Mouse (Mus musculus): ENCODE measurements around the gene Tek. TPM values are rescaled to one million over a fixed set of nuclear protein-coding genes. Genes with fewer than 3 reads are reported as not detected.

Gene Tek
- polyA plus RNA-seq, 1 experiment from 2014 or later = 9.0 TPM

GRCm38 (mm10) chr4:94837061-94837460, 98.0 kb downstream of the Tek start:
- DNase-seq (ENCODE audit: low spot score) = no peak
- H3K4me1 ChIP-seq = no peaks in the 10 kb centered on the region
- no peak overlapping the region for H3K4me3 ChIP-seq
- whole genome bisulfite sequencing = 79% methylated on average over 7 of the region's 7 CpGs
- H3K27me3 ChIP-seq (ENCODE audit: low read depth, poor library complexity, severe bottlenecking) = no peaks in the 10 kb centered on the region
- H3K27ac ChIP-seq = no peak overlapping the region
- no peaks in the 10 kb centered on the region for H3K9me3 ChIP-seq (replicated peaks)
- no peaks in the 10 kb centered on the region for H3K36me3 ChIP-seq

GRCm38 (mm10) chr4:94853301-94853700, 114.2 kb downstream of the Tek start:
- Histone ChIP-seq H3K4me1 (no peaks in the 10 kb centered on the region), H3K4me3 (no peak overlapping the region), H3K36me3 (no peaks in the 10 kb centered on the region), H3K27me3 (ENCODE audit: low read depth, poor library complexity, severe bottlenecking) (no peaks in the 10 kb centered on the region), H3K9me3 (replicated peaks) (no peaks in the 10 kb centered on the region), H3K27ac (no peak overlapping the region)
- 91% methylated on average over 7 of the region's 7 CpGs for WGBS
- DNase-seq (ENCODE audit: low spot score) = no peak

GRCm38 (mm10) chr4:94854270-94854669, 115.2 kb downstream of the Tek start:
- Histone ChIP-seq H3K9me3 (replicated peaks) (no peaks in the 10 kb centered on the region), H3K4me3 (no peak overlapping the region), H3K27ac (no peak overlapping the region), H3K36me3 (no peaks in the 10 kb centered on the region), H3K27me3 (ENCODE audit: low read depth, poor library complexity, severe bottlenecking) (no peaks in the 10 kb centered on the region), H3K4me1 (no peaks in the 10 kb centered on the region)
- no peak for DNase-seq (ENCODE audit: low spot score)
- WGBS = 85% methylated on average over 3 of the region's 3 CpGs

- no peaks in the 10 kb centered on the region for H3K36me3 ChIP-seq
- DNase-seq (ENCODE audit: low spot score) = no peak
- 80% methylated on average over 3 of the region's 3 CpGs for WGBS
These were observed 116.1 kb downstream of the Tek start for GRCm38 (mm10) chr4:94855201-94855600.

GRCm38 (mm10) chr4:94900744-94901143, 161.7 kb downstream of the Tek start:
- H3K27ac ChIP-seq = no peak overlapping the region
- no peak overlapping the region for H3K4me3 ChIP-seq
- no peaks in the 10 kb centered on the region for H3K36me3 ChIP-seq
- H3K9me3 ChIP-seq (replicated peaks) = no peaks in the 10 kb centered on the region
- no peak for DNase-seq (ENCODE audit: low spot score)
- no peaks in the 10 kb centered on the region for H3K27me3 ChIP-seq (ENCODE audit: low read depth, poor library complexity, severe bottlenecking)
- H3K4me1 ChIP-seq = no peaks in the 10 kb centered on the region
- WGBS = 36% methylated on average over 2 of the region's 2 CpGs

More at GRCm38 (mm10) chr4:94855201-94855600, 116.1 kb downstream of the Tek start:
- Histone ChIP-seq H3K27ac (no peak overlapping the region), H3K4me3 (no peak overlapping the region), H3K4me1 (no peaks in the 10 kb centered on the region), H3K9me3 (replicated peaks) (no peaks in the 10 kb centered on the region), H3K27me3 (ENCODE audit: low read depth, poor library complexity, severe bottlenecking) (no peaks in the 10 kb centered on the region)

GRCm38 (mm10) chr4:94901780-94902179, 162.7 kb downstream of the Tek start:
- no peak for DNase-seq (ENCODE audit: low spot score)
- Histone ChIP-seq H3K27me3 (ENCODE audit: low read depth, poor library complexity, severe bottlenecking) (no peaks in the 10 kb centered on the region), H3K36me3 (no peaks in the 10 kb centered on the region), H3K9me3 (replicated peaks) (no peaks in the 10 kb centered on the region), H3K27ac (no peak overlapping the region), H3K4me1 (no peaks in the 10 kb centered on the region), H3K4me3 (no peak overlapping the region)
- 83% methylated on average over 3 of the region's 3 CpGs for WGBS

Other genes starting within 250 kb of the Tek start
- gene Gm10306, start 182.7 kb upstream of the Tek start, polyA plus RNA-seq (2016; fragmentation: Nextera tagmentation; extraction: Ambion mirVana) = not detected in 2 replicates
- 25.3 and 26.0 TPM in 2 replicates for gene Caap1, start 182.5 kb upstream of the Tek start, polyA plus RNA-seq (2016; fragmentation: Nextera tagmentation; extraction: Ambion mirVana)
- gene Plaa, start 136.0 kb upstream of the Tek start, polyA plus RNA-seq (2016; fragmentation: Nextera tagmentation; extraction: Ambion mirVana) = 99.7 and 104 TPM in 2 replicates
- gene Ift74, start 124.8 kb upstream of the Tek start, polyA plus RNA-seq (2016; fragmentation: Nextera tagmentation; extraction: Ambion mirVana) = 38.8 and 44.9 TPM in 2 replicates
- 1.0 and 1.1 TPM in 2 replicates for gene Lrrc19, start 89.1 kb upstream of the Tek start, polyA plus RNA-seq (2016; fragmentation: Nextera tagmentation; extraction: Ambion mirVana)
- not detected in 2 replicates for gene Eqtn, start 189.6 kb downstream of the Tek start, polyA plus RNA-seq (2016; fragmentation: Nextera tagmentation; extraction: Ambion mirVana)
- 21.9 and 31.5 TPM in 2 replicates for gene Mysm1, start 239.8 kb downstream of the Tek start, polyA plus RNA-seq (2016; fragmentation: Nextera tagmentation; extraction: Ambion mirVana)

Data from limb, embryonic 10.5 days (tissue).